Mouse (Mus musculus) layer of hippocampus, postnatal 25 days (tissue): ENCODE results near the gene Ryk. TPM values are rescaled to one million over a fixed set of nuclear protein-coding genes. Genes with fewer than 3 reads are reported as not detected.
A peak's percentile ranks its signal among the peaks of the same experiment; 100 is the strongest.

Experiments used
- DNase-seq, 2 experiments: peaks; one replicate each; pipeline ENCODE4 v3.0.0; 2022; ENCODE audit warnings: mixed read lengths in 2 of 2, low spot score in 1 of 2; ENCODE audit errors: extremely low spot score in 1 of 2
- total RNA-seq, 2 experiments: library from RNA; stranded (reverse); gene quantifications; 2 replicates each; pipeline ENCODE4 v1.2.3; 2021

Gene Ryk
- total RNA-seq, 2 experiments from 2014 or later = 37.1 to 44.4 TPM

DNA sequence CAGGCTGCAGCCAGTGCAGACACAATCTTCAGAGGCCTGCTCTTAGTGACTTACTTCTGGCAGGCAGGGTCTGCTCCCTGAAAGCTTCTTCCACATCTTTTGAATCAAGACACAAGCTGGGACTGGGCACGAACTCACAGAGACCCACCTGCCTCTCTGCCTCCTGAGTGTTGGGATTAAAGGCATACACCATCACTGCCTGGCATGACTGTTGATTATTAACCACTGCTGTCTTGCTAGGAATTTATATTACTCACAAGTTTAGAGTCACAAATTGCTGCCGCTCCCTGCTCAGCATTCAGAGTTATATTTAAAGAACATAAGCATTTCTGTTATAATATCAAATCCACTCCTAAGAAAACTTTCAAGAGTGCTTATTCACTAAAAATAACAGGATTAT is 23.1 kb downstream of the Ryk start:
- no peak for DNase-seq

DNA sequence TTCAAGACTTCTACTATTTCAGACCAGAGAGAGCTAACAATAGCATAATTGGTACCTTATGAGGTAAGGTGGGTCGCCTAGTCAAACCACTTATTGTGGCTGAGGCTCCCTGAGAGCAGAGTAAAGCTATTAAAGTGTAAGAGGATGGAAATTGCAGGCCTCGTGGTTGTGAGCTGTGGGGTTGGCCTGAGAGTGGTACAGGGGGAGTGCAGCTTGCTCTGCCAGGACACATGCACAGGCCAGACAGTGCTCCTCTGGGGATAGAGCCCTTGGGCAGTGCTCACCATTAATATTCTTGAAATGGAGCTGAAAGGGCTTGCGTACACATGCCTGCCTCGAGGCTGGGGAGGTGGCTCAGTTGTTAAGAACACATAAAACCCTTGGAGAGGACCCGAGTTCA is 23.6 kb downstream of the Ryk start:
- no peak for DNase-seq

DNA sequence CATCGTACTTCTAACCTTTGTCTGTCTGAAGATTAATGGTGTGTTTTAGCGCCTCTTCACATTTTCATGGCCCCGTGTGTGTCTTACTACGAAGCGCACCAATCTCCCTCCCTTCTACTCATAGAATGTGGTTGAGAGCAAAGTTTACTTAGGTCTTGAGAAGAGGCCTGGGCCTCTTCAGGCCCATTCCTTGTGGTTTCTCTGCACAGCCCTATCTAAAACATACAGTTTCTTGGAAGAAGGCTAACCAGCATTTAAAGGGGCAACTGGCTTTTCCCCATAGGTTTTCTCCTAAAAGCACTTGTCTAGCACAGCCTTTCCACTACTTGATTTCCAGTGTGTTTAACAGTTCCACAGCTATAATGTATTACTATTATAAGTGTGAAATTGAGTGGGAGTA is 24.7 kb downstream of the Ryk start:
- DNase-seq = no peak

DNA sequence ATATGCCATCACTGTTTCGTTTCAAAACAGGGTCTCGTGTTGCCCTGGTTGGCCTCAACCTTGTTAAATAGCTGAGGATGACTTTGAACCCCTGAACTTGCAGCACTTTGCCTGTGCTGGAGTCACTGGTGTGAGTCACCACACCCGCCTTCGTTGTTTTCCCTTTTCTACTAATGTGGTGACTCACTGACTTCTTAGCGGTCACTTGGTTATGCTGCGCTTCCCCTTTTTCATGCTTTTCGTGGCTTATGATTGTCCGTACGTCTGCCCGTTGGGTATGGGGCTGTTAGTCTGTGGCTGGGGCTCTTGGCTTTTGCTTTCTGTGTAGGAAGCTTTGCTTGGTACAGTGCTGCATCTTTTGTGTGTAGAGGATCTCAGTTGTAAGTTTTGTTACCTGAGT is 25.2 kb downstream of the Ryk start:
- DNase-seq = no peak

DNA sequence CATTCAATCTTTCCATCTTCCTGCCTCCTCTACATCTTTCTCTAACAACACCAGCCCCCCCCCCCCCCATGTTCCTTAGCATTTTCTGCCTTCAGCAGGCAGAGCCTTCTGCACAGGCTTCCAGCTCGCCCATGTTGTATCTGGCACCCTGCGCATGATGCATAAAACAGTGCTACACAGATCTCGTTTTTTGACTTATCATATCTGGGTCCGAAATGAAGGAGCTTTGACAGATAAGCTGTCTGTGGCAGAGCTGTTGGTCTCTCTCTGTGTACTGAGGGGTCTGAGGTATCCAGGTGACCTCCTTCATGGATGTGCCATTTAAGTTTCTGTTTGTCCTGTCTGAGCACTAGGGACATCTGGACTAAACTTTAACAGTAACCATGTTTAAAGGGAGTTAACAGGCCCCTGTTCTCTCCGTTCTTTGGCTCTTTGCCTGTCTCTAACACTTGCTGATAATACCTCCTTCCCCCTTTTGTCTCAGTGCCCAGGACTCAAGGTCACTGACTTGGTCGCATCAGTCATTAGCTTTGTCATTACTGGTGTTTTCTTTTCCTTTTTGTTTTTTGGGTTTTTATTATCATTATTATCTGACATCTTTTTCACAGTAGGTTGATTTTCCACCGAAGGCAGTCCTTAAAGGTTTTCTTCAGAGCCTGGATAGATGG is 26.2 kb downstream of the Ryk start:
- DNase-seq = no peak

DNA sequence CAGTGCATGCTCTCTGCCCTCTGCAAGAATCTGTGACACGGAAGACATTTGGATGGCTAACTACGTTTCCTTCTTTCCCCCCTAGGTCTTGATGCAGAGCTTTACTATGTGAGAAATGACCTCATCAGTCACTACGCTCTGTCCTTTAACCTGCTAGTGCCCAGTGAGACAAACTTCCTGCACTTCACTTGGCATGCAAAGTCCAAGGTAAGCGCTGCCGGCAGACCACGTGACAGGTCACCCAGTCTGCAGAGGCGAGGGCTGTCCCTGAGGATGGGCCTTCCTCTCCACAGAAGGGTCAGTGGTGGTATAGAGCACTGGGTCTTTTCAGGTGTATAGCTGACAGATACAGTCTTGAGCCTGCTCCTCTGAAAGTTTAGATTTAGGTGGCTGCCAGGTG is 27.1 kb downstream of the Ryk start:
- no peak for DNase-seq

DNA sequence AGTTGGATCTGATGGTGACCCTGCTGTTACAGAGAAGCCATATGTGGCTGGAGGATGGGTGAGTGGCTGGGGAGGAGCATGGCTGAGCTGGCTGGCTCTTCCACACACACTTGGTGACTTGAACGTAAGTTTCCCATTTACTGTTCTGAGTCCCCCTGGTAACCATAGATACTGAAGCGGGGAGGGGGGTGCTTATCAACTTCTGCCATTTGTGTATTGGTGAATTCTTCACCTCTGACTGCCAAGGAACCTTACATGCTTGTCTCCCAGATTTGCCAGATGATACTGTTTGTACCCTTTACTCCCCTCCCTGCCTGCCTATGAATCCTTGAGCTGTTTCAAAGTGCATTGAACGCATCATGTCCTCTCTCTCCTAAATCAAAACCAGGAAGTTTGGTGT is 27.5 kb downstream of the Ryk start:
- no peak for DNase-seq

DNA sequence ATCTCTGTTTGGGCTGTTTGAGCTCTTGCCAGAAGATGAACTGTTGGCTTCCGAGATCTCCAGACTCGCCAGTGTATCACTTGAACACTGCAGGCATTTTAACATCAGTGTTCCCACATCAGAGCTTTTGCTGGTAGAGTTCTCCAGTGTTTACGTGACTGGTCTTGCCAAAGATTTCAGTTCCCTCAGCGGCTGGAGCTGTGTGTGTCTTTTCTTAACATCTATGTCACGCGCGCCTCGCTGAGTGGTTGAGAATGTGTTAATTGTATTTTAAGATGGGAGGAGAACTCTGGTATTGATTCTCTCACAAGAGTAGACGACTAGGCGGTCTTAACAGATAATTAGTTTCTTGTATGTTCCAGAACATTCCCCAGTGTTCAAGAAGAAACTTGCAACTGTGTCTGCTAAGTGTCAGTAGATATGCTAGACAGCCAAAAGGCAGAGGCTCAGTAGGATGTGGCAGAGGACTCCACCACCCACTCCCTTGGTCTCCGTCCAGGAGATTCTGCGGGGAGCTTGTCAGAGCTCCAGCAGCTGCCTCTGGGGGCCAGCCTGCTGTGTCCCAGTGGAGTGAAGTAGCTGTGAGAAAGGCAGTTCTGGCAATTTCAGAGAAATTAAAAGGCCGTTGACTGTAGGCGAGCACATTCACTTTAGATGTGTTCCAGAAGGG is 29.3 kb downstream of the Ryk start:
- peak; percentile 48 to 58 for DNase-seq

DNA sequence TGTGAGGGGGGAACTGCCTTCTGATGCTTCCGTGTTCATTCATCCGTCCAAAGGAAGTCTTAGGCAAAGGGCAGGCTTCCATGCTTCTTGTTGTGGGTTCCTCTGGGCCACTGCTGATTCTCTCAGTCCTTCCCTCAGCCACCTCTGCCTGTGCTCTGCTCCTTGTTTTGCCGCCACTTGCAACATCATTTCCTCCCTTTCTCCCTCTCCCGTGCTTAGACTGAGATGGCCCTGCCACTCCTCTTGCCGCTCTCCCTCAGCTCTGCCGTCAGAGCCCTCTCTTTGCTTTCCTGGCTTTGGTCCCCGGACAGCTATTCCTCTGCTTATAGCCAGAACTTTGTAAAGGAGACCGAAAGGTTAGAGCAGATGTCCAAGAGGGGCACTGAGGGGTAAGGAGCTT is 30.2 kb downstream of the Ryk start:
- no peak for DNase-seq

DNA sequence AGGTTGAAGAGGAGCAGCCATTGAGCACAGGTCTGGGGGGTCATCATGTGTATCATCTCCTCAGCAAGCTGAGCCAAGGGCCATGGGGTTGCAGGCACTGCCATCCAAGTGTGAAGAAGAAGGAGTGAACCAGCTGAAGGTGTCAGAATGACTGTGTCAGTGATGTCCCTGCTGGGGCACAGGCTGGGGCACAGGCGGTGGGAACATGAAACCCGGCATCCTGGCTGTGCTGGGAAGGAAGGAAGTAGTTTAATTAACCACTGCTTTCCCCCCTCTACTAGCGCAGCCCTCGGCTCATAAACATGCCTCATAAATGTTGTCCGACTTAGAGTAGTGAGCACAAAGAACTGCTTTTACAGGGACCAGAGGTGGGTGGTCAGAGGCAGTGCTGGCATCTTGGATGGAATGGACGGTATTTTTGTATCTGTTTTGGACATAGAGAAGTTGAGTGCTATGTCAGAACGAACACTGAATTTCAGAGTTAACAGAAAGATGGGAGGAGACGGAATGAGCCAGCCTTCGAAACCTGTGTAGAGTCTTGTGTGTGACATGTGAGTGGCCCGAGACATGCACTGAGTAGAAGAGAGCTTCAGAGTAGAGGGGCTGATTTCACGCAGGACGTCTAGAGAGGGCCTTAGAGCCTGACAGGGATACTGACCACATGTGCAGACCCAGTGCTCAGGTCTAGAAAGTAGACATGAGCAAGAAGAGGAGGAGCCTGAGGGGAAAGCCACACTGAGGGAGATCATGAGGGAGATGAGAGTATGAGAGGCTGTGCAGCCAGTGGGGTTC is 31.4 kb downstream of the Ryk start:
- DNase-seq = no peak

DNA sequence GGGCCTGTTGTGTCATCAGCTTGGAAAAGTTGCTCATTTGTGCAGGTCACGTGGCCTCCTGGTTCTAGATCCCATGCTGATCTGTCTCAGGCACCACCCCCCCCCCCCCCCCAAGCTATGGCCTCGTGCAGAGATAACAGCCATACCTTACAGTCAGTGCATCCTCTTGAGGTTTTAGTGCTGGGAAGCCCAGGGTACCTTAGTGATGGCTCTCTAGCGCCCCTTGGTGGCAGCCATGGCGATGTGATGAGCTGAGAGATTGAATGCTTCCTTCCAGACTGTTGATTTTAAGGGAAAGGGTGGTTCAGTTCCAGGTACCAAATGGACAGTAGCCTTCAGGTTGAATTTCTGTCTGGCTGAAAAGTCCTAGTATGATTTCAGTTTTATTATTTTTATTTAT is 32.2 kb downstream of the Ryk start:
- DNase-seq = peak; percentile 59 to 90

DNA sequence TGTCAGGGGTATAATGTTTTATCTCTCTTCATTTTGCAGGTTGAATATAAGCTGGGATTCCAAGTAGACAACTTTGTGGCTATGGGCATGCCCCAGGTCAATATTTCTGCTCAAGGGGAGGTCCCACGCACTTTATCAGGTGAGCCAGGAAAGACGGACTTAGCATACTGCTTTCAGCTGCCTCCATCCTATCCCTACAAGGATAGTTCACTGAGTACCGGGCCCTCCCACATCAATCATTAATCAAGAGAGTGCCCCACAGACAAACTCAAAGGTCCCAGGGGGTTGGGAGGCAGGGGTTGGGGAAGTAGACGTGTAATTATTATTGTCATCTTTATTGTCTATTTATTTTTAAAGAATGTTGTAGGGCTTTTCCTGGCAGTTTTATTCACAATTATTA is 32.8 kb downstream of the Ryk start:
- DNase-seq = no peak

DNA sequence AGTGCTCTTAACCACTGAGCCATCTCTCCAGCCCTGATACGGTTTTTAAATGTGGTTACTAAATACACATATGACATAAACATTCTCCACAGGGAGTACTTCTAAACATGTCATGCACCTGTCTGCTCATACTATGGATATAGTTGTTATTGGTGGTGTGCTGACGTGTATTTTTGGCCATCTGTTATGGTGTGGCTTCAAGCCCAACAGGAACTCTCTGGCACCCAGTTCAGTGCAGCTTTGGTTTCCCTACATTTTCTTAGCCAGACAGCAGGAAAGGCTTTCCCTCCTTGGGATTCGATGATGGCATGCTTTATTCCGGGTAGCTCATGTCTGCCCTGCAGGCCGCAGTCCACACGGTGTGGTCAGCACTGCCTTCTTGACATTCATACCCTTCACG is 33.7 kb downstream of the Ryk start:
- DNase-seq = no peak

DNA sequence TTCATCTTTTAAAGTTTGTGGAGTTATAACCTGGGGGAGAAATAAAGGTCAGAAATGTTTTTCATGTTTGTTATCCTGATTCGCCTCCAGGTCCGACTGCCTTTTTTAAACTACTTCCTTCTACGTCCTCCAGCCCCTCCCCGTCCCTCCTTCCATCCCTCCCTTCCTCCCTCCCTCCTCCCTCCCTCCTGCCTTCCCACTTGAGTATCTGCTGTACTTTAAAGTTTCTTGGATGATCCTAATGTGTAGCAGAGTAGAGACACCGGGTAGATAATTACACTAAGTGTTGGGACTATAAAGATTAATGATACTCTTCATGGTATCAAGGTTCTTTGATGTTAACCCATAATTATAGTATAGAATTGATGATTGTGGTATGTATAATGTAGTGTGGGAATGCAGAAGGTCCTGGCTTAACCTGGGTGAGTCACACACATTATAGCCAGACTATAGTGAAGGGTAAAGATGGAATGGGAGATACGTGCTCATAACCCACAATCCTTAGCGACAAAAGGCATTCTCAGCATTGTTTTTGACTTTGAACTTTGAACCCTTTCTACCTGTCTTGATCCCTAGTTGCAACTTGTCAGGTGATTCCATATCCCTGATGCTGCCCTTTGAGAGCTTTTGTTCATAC is 41.5 kb downstream of the Ryk start:
- DNase-seq = no peak

DNA sequence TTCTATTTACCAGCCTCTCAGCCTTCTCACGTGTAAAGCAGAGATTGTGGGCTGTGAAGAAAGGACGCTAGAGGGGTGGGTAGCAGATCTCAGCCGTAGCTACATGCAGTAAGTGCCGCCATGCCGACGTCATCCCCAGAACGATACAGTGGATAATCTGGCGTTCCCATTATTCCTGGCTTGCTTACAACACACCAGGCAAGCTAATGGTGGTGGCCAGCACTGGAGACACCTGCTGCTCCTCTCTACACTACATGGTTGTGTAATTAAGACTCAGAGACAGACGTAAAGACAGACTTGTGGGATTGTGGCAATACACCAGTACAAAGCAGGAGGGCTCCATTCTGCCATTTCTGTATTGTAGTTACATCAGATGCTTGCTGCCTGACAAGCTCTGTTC is 43.2 kb downstream of the Ryk start:
- no peak for DNase-seq

DNA sequence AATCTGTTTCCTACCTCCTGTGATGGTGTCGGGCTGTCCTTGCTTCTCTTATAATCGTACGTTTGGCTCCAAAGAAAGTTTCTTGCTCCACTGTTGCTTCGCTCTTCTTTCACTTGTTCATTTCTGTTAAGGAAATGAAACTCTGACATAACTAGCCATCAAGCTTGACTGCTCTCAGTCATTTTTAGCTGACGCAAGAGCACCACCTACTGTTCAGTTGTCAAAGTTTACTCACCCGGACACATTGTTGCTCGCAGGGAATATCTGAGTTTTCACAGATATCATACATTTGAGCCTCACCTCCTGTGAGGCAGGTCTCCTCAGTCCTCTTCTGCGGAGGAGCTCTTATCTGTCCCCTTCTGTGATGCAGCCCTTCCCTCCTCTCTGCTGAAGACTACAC is 44.8 kb downstream of the Ryk start:
- DNase-seq = peak in 1 of 2 experiments; percentile 59

DNA sequence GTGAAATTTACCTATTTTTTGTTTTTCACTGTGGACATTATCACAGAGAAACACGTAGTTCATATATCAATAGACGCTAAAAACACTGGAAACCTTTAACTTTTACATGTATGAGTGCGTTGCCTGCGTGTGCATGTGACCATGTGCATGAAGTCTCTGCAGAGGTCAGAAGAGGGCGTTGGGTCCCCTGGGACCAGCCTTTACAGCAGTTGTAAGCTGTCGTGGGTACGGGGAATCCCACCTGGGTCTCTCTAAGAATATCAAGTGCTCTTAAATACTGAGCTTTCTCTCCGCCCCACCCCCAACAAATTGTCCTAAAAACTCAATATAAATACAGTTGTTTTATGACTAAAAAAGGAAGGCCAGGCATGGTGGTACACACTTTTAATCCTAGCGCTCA is 50.0 kb downstream of the Ryk start:
- no peak for DNase-seq

DNA sequence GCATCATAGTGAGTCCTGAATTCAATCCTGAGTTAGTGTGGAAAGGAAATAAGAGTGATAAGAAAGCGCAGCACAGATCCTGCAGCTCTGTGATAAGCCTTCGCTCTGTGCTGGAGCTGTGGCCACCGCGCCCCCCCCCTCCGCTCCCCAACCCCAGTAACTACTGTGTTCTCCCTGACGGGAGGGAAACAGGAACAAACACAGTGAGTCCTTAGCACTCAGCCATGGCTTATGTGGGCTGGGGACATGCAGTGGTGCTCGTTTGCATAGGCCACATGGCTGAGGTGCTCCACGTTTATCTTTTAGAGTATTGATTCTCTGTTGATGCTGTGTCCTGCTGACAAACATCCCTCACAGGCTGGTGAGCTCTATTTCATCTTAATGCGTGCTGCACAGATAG is 55.4 kb downstream of the Ryk start:
- no peak for DNase-seq

DNA sequence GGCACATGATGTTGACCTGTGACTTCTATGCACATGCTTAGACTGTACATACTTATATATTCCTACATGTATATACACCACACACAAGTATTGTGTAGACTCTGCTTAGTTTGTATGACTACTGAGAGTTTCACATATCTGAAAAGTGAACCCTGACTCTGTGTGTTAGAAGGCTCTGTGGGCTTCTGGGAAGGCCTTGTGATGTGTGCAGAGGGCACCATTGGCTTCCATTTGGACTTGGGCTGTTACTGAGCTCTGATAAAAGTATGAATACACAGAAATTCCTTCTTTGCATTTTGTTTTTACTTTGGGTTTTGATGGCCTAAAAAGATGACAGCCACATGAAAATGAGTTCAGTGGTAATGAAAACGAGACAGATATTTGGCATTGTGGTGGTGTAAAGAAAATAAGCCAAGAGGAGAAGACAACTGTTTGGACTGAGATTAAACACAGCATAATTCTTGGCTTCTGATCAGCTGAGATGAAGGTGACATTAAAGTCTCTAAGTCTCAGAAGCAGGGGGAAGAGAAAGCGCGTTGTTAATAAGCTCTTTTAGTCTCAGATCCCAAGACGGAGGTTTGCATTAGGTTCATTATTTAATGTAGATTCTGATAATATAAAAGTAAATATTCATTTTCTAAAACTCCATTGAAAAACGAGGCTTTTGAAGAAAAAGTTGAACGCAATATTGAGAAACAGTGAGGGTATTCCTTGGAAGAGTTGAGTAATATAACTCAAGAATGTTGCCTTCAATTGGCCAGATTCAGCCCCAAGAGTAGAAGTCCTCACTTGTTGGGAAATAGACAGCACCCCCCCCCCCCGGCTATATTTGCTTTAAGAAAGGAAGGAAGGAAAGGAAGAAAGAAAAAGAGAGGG is 58.0 kb downstream of the Ryk start:
- DNase-seq = no peak

DNA sequence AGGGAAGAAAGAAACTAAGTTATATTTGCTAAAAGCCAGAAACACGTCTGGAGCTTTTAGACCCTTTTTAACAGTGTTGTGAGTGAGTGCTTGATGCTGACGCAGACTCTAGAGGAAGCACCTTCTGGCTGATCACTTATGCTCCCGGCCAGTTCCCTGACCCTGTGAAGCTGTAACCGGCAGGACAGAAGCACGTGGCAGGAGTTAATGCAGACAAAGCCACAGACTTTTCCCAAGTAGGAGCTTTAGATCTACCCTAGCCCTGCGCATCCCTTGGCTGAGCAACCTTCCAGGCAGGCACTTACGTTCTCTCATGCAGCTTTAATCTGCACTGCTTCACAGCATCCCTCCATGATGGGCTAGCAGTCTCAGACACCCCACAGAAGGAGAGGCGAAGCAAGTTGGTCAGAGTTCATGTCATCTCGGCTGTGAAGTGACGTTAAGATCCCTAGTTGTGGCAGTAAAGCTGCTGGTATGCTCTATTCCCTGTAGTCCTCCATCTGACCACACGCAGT is 58.7 kb downstream of the Ryk start:
- DNase-seq = no peak
